Comparison of ENCODE assay signal across 28 mouse cellular contexts in genomic region chr9:22484562-22485308, GRCm38 (mm10). TPM values are rescaled to one million over a fixed set of nuclear protein-coding genes. Genes with fewer than 3 reads are reported as not detected.
A peak's percentile ranks its signal among the peaks of the same experiment; 100 is the strongest.
DNase-seq lines count a peak whose midpoint lies in the region.
"Had no signal": no experiment of that assay in that cellular context is flagged by ENCODE, and none has a peak within 500 bp of the region (broad histone marks: within the 10 kb centered on the region; RNA-seq: fewer than 3 reads in every experiment).

No protein-coding gene starts in this region.

- peak; percentile 30 for DNase-seq in urinary bladder, postnatal 14 days (ENCODE audit: low spot score)
- no peak for DNase-seq in urinary bladder, postnatal 25 days (ENCODE audit: low spot score)
- DNase-seq in adipocyte (ENCODE audit: low spot score): peak; percentile 16
- peak; percentile 21 to 27 for DNase-seq in lung, postnatal 4 days
- DNase-seq in testis, postnatal 14 days (ENCODE audit: low spot score): peak; percentile 57
- DNase-seq in adrenal gland, adult 2 months: no peak
- no peak for DNase-seq in right cerebral cortex, postnatal 25 days
- DNase-seq: cerebellum, adult 9-11 months; gastrocnemius, postnatal 10 days; heart, postnatal 14 days; kidney, adult 11 months; kidney, postnatal 10 days; liver, postnatal 0 days; right cerebral cortex, postnatal 14 days; thymus, adult 18-20 months had no signal

RNA-seq across cellular contexts. Expression of gene Bbs9, which starts 9.2 kb away (rescaled TPM):
- 10 to 100 TPM; 12.8 to 18.0 TPM for total RNA-seq in adrenal gland, adult 2 months (2021)
- polyA plus RNA-seq in adrenal gland, adult 2 months (2012; rRNA removed): 4.3 and 6.0 TPM in 2 replicates

RNA-seq across cellular contexts. Expression of gene Rp9, which starts 15.2 kb away (rescaled TPM):
- total RNA-seq in adrenal gland, adult 2 months (2021): 10 to 100 TPM; 34.2 to 39.0 TPM
- 96.1 and 145 TPM in 2 replicates for polyA plus RNA-seq in adrenal gland, adult 2 months (2012; rRNA removed)

RNA-seq across cellular contexts. Expression of gene Gm17545, which starts 30.6 kb away (rescaled TPM):
- total RNA-seq in adrenal gland, adult 2 months (2021): not detected
- not detected in 2 replicates for polyA plus RNA-seq in adrenal gland, adult 2 months (2012; rRNA removed)
- total RNA-seq: gastrocnemius, postnatal 10 days; heart, postnatal 14 days; layer of hippocampus, adult 2 months; left cerebral cortex, postnatal 14 days; monocyte, adult 5-6 weeks had no signal
- polyA plus RNA-seq: activated CD4-positive, CD25-positive, alpha-beta regulatory T cell, adult 4 months; embryonic facial prominence, embryonic 14.5 days; forebrain, embryonic 10.5 days; heart, embryonic 11.5 days; hindbrain, embryonic 14.5 days; limb, embryonic 14.5 days; liver, postnatal 0 days; midbrain, embryonic 10.5 days; neural tube, embryonic 12.5 days; Patski; urinary bladder, adult 2 months had no signal

Comparison
In these comparisons a context has a peak if more than half of its experiments do, and no peak if none do; other contexts are left out.
1. DNase-seq: peak in urinary bladder, postnatal 14 days (single experiment), adipocyte (single experiment), lung, postnatal 4 days (2 of 2) and testis, postnatal 14 days (single experiment); none in urinary bladder, postnatal 25 days (single experiment), adrenal gland, adult 2 months (single experiment) and right cerebral cortex, postnatal 25 days (single experiment).